Mouse (Mus musculus) neural tube, embryonic 15.5 days (tissue): ENCODE measurements around the gene Foxj1. TPM values are rescaled to one million over a fixed set of nuclear protein-coding genes. Genes with fewer than 3 reads are reported as not detected.
"Not testable (repeated sequence)": the region's sequence is repeated elsewhere in the genome, so short reads cannot be mapped to it uniquely, and the experiment has no call there.

Source experiments
- ATAC-seq: fragments of 200-750 bp; cut with Nextera tagmentation; 2 replicates; pipeline ENCODE4 v1.8.0; 2017; ENCODE audit warnings: mild to moderate bottlenecking, moderate TSS enrichment, moderate library complexity; ENCODE audit not compliant: low FRiP score
- H3K27ac ChIP-seq: fragments of 300-500 bp; sonication (generic); replicated peaks from 2 replicates; pipeline ENCODE4 v1.5.1; 2015; ENCODE audit warnings: mild to moderate bottlenecking, inconsistent platforms
- H3K27me3 ChIP-seq: fragments of 300-500 bp; sonication (generic); replicated peaks from 2 replicates; pipeline ENCODE4 v1.6.1; 2015; ENCODE audit warnings: inconsistent platforms
- H3K36me3 ChIP-seq: fragments of 300-500 bp; sonication (generic); 2 replicates; pipeline ENCODE4 v1.6.1; 2015; ENCODE audit warnings: inconsistent platforms
- H3K4me1 ChIP-seq: fragments of 300-500 bp; sonication (generic); 2 replicates; pipeline ENCODE4 v1.6.1; 2015; ENCODE audit warnings: inconsistent platforms
- H3K4me2 ChIP-seq: fragments of 300-500 bp; sonication (generic); 2 replicates; pipeline ENCODE4 v1.6.1; 2015; ENCODE audit warnings: inconsistent platforms, mild to moderate bottlenecking, moderate library complexity
- H3K4me3 ChIP-seq: fragments of 300-500 bp; sonication (generic); replicated peaks from 2 replicates; pipeline ENCODE4 v1.5.1; 2015; ENCODE audit warnings: mild to moderate bottlenecking, inconsistent platforms
- H3K9ac ChIP-seq: fragments of 300-500 bp; sonication (generic); replicated peaks from 2 replicates; pipeline ENCODE4 v1.6.1; 2015; ENCODE audit warnings: mild to moderate bottlenecking, inconsistent platforms
- H3K9me3 ChIP-seq: fragments of 300-500 bp; sonication (generic); replicated peaks from 2 replicates; pipeline ENCODE4 v1.6.1; 2016; ENCODE audit warnings: inconsistent platforms
- WGBS: fragments of 180-500 bp; shearing (Covaris S2); methylation state at CpG from one replicate; pipeline ENCODE4 v1.1.7; 2015; ENCODE audit warnings: mixed read lengths; 5-methylcytosine and 5-hydroxymethylcytosine counted together
- polyA plus RNA-seq: library from polyadenylated mRNA; unstranded; fragments of >200 nt; fragmentation: Nextera tagmentation; extraction: Ambion mirVana; gene quantifications from 2 replicates; pipeline ENCODE4 v1.2.1, GENCODE M21; 2015

Gene Foxj1
- 11.3 and 12.1 TPM in 2 replicates for polyA plus RNA-seq

DNA sequence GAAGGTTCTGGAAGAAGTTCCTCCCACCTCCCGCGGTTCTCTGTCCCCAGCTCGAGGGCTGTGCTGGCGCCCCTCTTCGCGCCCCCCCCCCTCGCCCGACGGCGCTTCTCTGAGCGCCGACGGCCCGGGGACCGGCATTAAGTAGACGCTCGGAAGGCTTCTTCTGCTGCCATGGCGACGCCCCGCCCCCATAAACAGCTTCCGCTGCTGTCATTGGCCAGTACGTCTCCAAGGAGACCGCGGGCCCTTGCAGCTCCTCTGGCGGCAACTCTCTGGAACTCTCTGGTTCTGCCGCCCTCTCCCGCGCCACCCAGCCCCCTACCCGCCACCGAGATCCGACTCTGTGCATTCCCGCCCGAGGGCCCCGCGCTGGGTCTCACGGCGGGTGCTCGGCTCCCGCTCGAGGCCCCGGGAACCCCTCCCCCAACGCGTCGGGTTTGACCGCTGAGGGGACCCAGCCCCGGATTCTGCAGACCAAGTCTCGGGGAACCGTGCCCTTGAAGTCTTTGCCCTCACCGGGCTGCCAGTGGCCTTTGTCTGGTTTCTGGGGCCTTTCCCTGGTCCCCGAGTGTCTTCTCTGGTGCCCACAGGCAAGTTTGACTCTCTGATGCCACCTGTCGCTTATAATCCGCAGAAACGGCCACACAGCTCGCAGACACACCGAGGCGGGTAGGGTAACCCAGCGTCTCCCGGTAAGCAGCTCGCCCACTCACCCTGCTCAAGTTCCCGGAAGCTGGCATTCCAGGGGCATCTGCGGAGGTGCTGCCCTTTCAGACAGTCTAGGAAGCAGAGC is at the start of gene Foxj1:
TSS of gene Foxj1 (minus strand) at position 156 of the 793 bp plus-strand sequence.
- H3K27me3 ChIP-seq, result peaks cover 24% of the 10 kb centered on the region
- H3K36me3 ChIP-seq, result peaks cover 6% of the 10 kb centered on the region; the same call in 1 of the 2 replicates
- ATAC-seq, result peak; percentile 92
- peak within 1 kb of the TSS; percentile 57 for H3K4me3 ChIP-seq
- no peaks in the 10 kb centered on the region for H3K9me3 ChIP-seq
- WGBS, result under 1% methylated on average over 57 of the region's 61 CpGs
- H3K4me2 ChIP-seq, result peak within 1 kb of the TSS; percentile 99
- H3K4me1 ChIP-seq, result peaks cover 52% of the 10 kb centered on the region
- peak within 1 kb of the TSS; percentile 54 for H3K9ac ChIP-seq
- H3K27ac ChIP-seq, result peak within 1 kb of the TSS; percentile 76

DNA sequence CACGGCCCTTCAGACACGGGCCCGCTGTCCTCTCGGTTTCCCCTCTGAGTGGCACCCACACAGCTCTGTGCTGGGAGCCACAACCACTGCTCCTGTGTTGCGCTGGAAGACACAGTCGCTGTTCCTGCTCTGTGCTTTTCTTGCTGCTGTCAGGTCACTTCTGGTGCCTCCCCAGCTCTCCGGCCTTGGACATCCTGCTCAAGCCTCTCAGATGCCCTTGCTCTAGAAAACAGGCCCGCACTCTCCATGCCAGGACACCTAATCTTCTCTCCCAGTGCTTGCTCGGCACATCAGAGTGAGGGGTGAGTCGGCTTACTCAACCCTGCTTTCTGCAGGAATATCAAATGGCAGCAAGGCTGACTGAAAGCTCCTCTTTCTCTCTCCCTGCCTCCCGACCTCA is 49.0 kb upstream of the Foxj1 start:
- peaks cover 15% of the 10 kb centered on the region for H3K36me3 ChIP-seq
- WGBS, result 86% methylated on average over 11 of the region's 11 CpGs
- H3K4me2 ChIP-seq, result no peak overlapping the region
- H3K27ac ChIP-seq, result no peak overlapping the region
- H3K4me3 ChIP-seq, result no peak overlapping the region
- ATAC-seq, result no peak
- H3K4me1 ChIP-seq, result peaks cover 26% of the 10 kb centered on the region
- no peak overlapping the region for H3K9ac ChIP-seq
- H3K9me3 ChIP-seq, result no peaks in the 10 kb centered on the region
- H3K27me3 ChIP-seq, result no peaks in the 10 kb centered on the region

DNA sequence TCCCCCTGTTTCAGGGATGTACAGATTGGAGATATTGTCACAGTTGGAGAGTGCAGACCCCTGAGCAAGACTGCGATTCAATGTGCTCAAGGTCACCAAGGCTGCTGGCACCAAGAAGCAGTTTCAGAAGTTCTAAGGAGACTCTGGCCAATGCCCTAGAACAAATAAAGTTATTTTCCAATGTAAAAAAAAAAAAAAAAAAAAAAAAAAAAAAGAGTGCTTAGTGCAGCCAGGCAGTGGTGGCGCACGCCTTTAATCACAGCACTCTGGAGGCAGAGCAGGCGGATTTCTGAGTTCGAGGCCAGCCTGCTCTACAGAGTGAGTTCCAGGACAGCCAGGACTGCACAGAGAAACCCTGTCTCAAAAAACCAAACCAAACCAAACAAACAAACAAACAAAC is 47.9 kb upstream of the Foxj1 start:
- peaks cover 22% of the 10 kb centered on the region for H3K4me1 ChIP-seq
- H3K27me3 ChIP-seq, H3K9me3 ChIP-seq, ATAC-seq, H3K4me2 ChIP-seq, H3K27ac ChIP-seq, H3K9ac ChIP-seq, H3K4me3 ChIP-seq: not testable (repeated sequence)
- WGBS, result 91% methylated on average over 5 of the region's 5 CpGs
- H3K36me3 ChIP-seq, result peaks cover 11% of the 10 kb centered on the region

DNA sequence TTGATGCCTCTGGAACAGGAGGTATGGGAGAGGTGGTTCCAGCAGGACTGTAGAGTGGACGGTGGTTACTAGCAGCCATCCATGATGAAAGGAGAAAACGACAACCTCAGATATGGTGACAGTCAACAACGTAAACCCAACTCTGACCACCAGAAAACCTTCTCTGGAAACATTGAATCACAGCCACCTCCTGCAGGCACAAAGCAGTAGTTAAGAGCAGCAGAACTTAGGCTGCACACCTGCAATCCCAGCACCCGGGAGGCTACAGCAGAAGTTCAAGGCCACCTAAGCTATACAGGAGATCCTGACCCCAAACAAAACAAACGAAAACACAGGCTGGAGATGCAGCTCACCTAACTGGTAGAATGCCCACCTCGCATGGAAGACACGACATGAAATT is 45.6 kb upstream of the Foxj1 start:
- H3K4me2 ChIP-seq, result no peak overlapping the region
- no peak overlapping the region for H3K4me3 ChIP-seq
- peaks cover 15% of the 10 kb centered on the region for H3K36me3 ChIP-seq
- H3K27me3 ChIP-seq, result no peaks in the 10 kb centered on the region
- no peak overlapping the region for H3K9ac ChIP-seq
- WGBS, result 89% methylated on average over 7 of the region's 7 CpGs
- no peak for ATAC-seq
- H3K9me3 ChIP-seq, result no peaks in the 10 kb centered on the region
- H3K4me1 ChIP-seq, result no peaks in the 10 kb centered on the region
- no peak overlapping the region for H3K27ac ChIP-seq

- no peaks in the 10 kb centered on the region for H3K27me3 ChIP-seq
- WGBS, result 88% methylated on average over 6 of the region's 6 CpGs
- no peaks in the 10 kb centered on the region for H3K4me1 ChIP-seq
- H3K4me2 ChIP-seq, result no peak overlapping the region
- H3K27ac ChIP-seq, result no peak overlapping the region
- H3K36me3 ChIP-seq, result peaks cover 18% of the 10 kb centered on the region
- H3K9ac ChIP-seq, result no peak overlapping the region
- H3K4me3 ChIP-seq, result no peak overlapping the region
- no peak for ATAC-seq
- H3K9me3 ChIP-seq, result no peaks in the 10 kb centered on the region
Measured at GRCm38 (mm10) chr11:116379530-116379929, 44.3 kb upstream of the Foxj1 start.

GRCm38 (mm10) chr11:116376945-116377661 is 41.9 kb upstream of the Foxj1 start:
- no peak overlapping the region for H3K27ac ChIP-seq
- H3K4me1 ChIP-seq, result no peaks in the 10 kb centered on the region
- H3K36me3 ChIP-seq, result peaks cover 15% of the 10 kb centered on the region; the same call in 1 of the 2 replicates
- 80% methylated on average over 7 of the region's 7 CpGs for WGBS
- H3K9ac ChIP-seq, result no peak overlapping the region
- no peak for ATAC-seq
- H3K4me3 ChIP-seq, result no peak overlapping the region
- H3K27me3 ChIP-seq, result no peaks in the 10 kb centered on the region
- H3K4me2 ChIP-seq, result no peak overlapping the region
- H3K9me3 ChIP-seq, result no peaks in the 10 kb centered on the region

GRCm38 (mm10) chr11:116371894-116372450 is 36.8 kb upstream of the Foxj1 start:
- no peaks in the 10 kb centered on the region for H3K27me3 ChIP-seq
- no peak overlapping the region for H3K27ac ChIP-seq
- 0 out of 2 replicates have a peak, but pooled peaks cover 3% of the 10 kb centered on the region for H3K36me3 ChIP-seq
- no peak overlapping the region for H3K4me2 ChIP-seq
- WGBS, result 94% methylated on average over 4 of the region's 4 CpGs
- no peak overlapping the region for H3K4me3 ChIP-seq
- no peaks in the 10 kb centered on the region for H3K9me3 ChIP-seq
- no peak overlapping the region for H3K9ac ChIP-seq
- no peak for ATAC-seq
- H3K4me1 ChIP-seq, result no peaks in the 10 kb centered on the region

DNA sequence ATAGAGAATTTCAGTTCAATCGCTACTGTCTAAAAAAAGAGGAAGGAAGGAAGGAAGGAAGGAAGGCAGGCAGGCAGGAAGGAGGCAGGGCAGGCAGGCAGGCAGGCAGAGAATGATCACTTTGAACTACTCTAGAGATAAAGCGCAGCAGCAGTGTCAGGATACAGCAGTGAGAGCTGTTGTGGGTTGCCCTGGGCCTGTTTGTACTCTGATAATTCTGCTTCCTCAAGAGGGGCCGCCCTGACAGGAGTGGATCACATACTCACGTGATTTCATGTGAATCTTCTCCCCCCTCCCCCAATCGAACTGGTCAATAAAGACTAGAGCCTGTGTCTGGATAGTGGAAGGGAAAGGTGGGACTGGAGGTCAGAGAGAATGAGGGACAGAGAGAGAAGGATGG is 34.4 kb upstream of the Foxj1 start:
- Histone ChIP-seq H3K36me3 (no peaks in the 10 kb centered on the region), H3K4me3 (no peak overlapping the region), H3K4me1 (no peaks in the 10 kb centered on the region), H3K9ac (no peak overlapping the region), H3K9me3 (no peaks in the 10 kb centered on the region), H3K4me2 (no peak overlapping the region), H3K27me3 (no peaks in the 10 kb centered on the region), H3K27ac (no peak overlapping the region)
- 69% methylated on average over 5 of the region's 5 CpGs for WGBS
- ATAC-seq, result no peak

GRCm38 (mm10) chr11:116369051-116369450 is 33.9 kb upstream of the Foxj1 start:
- no peak overlapping the region for H3K27ac ChIP-seq
- H3K4me2 ChIP-seq, result no peak overlapping the region
- no peaks in the 10 kb centered on the region for H3K36me3 ChIP-seq
- no peak overlapping the region for H3K4me3 ChIP-seq
- H3K9me3 ChIP-seq, result no peaks in the 10 kb centered on the region
- no peak overlapping the region for H3K9ac ChIP-seq
- 87% methylated on average over 14 of the region's 14 CpGs for WGBS
- H3K4me1 ChIP-seq, result no peaks in the 10 kb centered on the region
- H3K27me3 ChIP-seq, result no peaks in the 10 kb centered on the region
- no peak for ATAC-seq

DNA sequence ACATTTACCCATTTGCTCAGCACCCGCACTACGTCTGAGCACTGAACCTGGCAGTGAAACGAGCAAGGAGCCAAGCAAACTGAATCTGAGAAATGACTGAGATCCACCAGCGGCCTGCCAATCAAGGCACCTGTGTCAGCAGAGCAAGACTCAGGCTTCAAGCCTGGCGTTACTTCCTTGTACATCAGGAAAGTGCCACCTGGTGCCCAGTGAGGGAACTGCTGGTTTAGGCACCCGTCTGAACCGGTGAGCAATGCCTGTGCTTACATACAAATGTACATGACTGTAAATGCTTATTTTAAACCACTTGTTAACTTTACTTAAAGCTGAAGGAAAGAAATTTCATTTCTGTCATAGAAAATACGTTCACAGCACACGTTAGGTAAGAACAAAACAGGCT is 32.9 kb upstream of the Foxj1 start:
- no peak for ATAC-seq
- no peaks in the 10 kb centered on the region for H3K4me1 ChIP-seq
- H3K36me3 ChIP-seq, result no peaks in the 10 kb centered on the region
- H3K4me2 ChIP-seq, result no peak overlapping the region
- no peaks in the 10 kb centered on the region for H3K9me3 ChIP-seq
- 20% methylated on average over 9 of the region's 9 CpGs for WGBS
- no peak overlapping the region for H3K27ac ChIP-seq
- H3K9ac ChIP-seq, result no peak overlapping the region
- H3K4me3 ChIP-seq, result no peak overlapping the region
- H3K27me3 ChIP-seq, result no peaks in the 10 kb centered on the region

DNA sequence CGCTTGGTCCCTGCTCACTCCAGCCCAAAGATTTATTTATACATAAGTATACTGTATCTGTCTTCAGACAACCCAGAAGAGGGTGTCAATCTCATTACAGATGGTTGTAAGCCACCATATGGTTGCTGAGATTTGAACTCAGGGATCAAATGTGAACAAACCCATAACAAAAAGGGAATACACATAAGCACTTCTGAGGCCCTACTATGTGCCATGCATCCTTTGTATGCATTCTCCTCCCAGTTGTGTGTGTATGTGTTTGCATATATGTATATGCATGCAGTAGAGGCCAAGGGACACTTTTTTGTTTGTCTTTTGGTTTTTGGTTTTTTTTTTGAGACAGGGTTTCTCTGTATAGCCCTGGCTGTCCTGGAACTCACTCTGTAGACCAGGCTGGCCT is 31.4 kb upstream of the Foxj1 start:
- no peak overlapping the region for H3K4me3 ChIP-seq
- no peak overlapping the region for H3K27ac ChIP-seq
- no peaks in the 10 kb centered on the region for H3K9me3 ChIP-seq
- 0 out of 2 replicates have a peak, but pooled peaks cover 4% of the 10 kb centered on the region for H3K36me3 ChIP-seq
- WGBS, result 85% methylated on average over 1 of the region's 1 CpGs
- no peaks in the 10 kb centered on the region for H3K27me3 ChIP-seq
- H3K4me2 ChIP-seq, result no peak overlapping the region
- H3K9ac ChIP-seq, result no peak overlapping the region
- no peak for ATAC-seq
- H3K4me1 ChIP-seq, result no peaks in the 10 kb centered on the region

DNA sequence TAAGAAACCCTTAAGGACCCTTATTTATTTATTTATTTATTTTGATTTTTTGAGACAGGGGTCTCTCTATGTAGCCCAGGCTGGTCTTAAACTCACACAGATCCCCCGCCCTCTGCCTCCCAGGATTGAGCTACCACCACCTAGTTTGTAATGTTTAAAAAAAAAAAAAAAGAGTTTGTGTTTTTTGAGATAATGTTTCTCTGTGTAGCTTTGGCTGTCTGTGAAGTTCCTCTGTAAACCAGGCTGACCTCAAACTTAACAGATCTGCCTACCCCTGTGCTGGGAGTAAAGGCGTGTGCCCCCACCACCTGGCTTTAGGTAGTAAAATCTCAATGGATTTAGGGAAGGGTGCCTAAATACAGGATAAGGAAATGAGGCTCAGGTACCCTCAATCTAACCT is 30.9 kb upstream of the Foxj1 start:
- 97% methylated on average over 2 of the region's 2 CpGs for WGBS
- H3K4me1 ChIP-seq, result no peaks in the 10 kb centered on the region
- ATAC-seq, result no peak
- 0 out of 2 replicates have a peak, but pooled peaks cover 5% of the 10 kb centered on the region for H3K36me3 ChIP-seq
- H3K9me3 ChIP-seq, result no peaks in the 10 kb centered on the region
- no peak overlapping the region for H3K4me2 ChIP-seq
- H3K9ac ChIP-seq, result no peak overlapping the region
- H3K27ac ChIP-seq, result no peak overlapping the region
- no peak overlapping the region for H3K4me3 ChIP-seq
- no peaks in the 10 kb centered on the region for H3K27me3 ChIP-seq
